Mouse (Mus musculus): ENCODE results near the gene Kif6. TPM values are rescaled to one million over a fixed set of nuclear protein-coding genes. Genes with fewer than 3 reads are reported as not detected.

Kif6 gene
- 0.07 and 0.09 TPM in 2 replicates for polyA plus RNA-seq (2012; rRNA removed)

DNA sequence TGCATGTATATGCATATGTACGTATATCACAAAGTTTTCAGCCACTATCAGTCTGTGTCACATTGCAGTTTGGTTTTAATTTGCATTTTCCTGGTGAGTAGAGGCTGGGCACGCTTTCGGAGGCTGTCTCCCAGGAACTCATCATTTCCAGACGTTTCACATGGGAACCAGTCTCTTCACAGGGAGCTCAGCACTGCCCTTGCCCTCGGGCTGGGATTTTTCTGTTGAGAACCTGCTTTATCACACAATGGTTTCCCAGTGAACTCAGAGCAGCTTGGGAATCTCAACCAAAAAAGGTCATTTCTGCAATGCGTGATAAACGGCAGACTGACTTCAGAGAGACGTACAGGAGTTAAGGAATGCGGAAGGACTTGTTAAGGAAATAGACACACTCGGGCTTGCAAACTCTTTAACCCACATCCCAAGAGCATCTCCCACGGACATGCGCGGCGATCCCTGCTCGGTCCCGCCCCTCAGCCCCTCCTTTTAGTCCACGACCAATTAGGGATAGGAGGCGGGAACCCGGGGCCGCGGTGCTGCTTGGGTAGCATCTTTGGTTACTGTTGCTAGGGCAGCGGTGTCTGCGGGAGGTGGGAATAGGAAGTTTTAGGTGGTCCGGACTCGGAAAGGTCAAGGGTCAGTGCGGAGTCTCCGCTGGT is at the start of gene Kif6:
Gene Kif6, plus strand, starts transcription at position 560 of the 659 bp plus-strand sequence.

Other genes with a start within 250 kb of the Kif6 start
- gene Mocs1, start 186.8 kb upstream of the Kif6 start, polyA plus RNA-seq (2012; rRNA removed) = 14.4 and 15.5 TPM in 2 replicates
- gene Daam2, start 50.8 kb upstream of the Kif6 start, polyA plus RNA-seq (2012; rRNA removed) = 0.36 and 0.41 TPM in 2 replicates

Data from liver, embryonic 14 days (tissue).